Mouse (Mus musculus) embryonic facial prominence, embryonic 15.5 days (tissue): ENCODE results near the gene Kank2. TPM values are rescaled to one million over a fixed set of nuclear protein-coding genes. Genes with fewer than 3 reads are reported as not detected.
"Not testable (repeated sequence)": the region's sequence is repeated elsewhere in the genome, so short reads cannot be mapped to it uniquely, and the experiment has no call there.

ENCODE experiments used
- ATAC-seq: fragments of 200-750 bp; cut with Nextera tagmentation; 2 replicates; pipeline ENCODE4 v1.8.0; 2017; ENCODE audit warnings: low read depth, moderate TSS enrichment; ENCODE audit not compliant: insufficient number of reproducible peaks, low FRiP score, low TSS enrichment
- H3K27ac ChIP-seq: fragments of 300-500 bp; sonication (generic); replicated peaks from 2 replicates; pipeline ENCODE4 v1.5.1; 2015; ENCODE audit warnings: mild to moderate bottlenecking, inconsistent platforms
- H3K27me3 ChIP-seq: fragments of 300-500 bp; sonication (generic); 2 replicates; pipeline ENCODE4 v1.6.1; 2015; ENCODE audit warnings: inconsistent platforms
- H3K36me3 ChIP-seq: fragments of 300-500 bp; sonication (generic); 2 replicates; pipeline ENCODE4 v1.6.1; 2015; ENCODE audit warnings: mild to moderate bottlenecking, inconsistent platforms
- H3K4me1 ChIP-seq: fragments of 300-500 bp; sonication (generic); 2 replicates; pipeline ENCODE4 v1.6.1; 2015; ENCODE audit warnings: inconsistent platforms
- H3K4me2 ChIP-seq: fragments of 300-500 bp; sonication (generic); replicated peaks from 2 replicates; pipeline ENCODE4 v1.6.1; 2015; ENCODE audit warnings: mild to moderate bottlenecking, inconsistent platforms
- H3K4me3 ChIP-seq: fragments of 300-500 bp; sonication (generic); replicated peaks from 2 replicates; pipeline ENCODE4 v1.5.1; 2015; ENCODE audit warnings: mild to moderate bottlenecking, inconsistent platforms
- H3K9ac ChIP-seq: fragments of 300-500 bp; sonication (generic); 2 replicates; pipeline ENCODE4 v1.6.1; 2015; ENCODE audit warnings: inconsistent platforms
- H3K9me3 ChIP-seq: fragments of 300-500 bp; sonication (generic); replicated peaks from 2 replicates; pipeline ENCODE4 v1.6.1; 2016; ENCODE audit warnings: inconsistent platforms
- WGBS: fragments of 180-500 bp; shearing (Covaris S2); methylation state at CpG from one replicate; pipeline ENCODE4 v1.1.7; 2015; 5-methylcytosine and 5-hydroxymethylcytosine counted together
- polyA plus RNA-seq: library from polyadenylated mRNA; unstranded; fragments of >200 nt; fragmentation: Nextera tagmentation; extraction: Ambion mirVana; gene quantifications from 2 replicates; pipeline ENCODE4 v1.2.1, GENCODE M21; 2015

Kank2 gene
- polyA plus RNA-seq, 1 experiment from 2014 or later, result 26.2 TPM

DNA sequence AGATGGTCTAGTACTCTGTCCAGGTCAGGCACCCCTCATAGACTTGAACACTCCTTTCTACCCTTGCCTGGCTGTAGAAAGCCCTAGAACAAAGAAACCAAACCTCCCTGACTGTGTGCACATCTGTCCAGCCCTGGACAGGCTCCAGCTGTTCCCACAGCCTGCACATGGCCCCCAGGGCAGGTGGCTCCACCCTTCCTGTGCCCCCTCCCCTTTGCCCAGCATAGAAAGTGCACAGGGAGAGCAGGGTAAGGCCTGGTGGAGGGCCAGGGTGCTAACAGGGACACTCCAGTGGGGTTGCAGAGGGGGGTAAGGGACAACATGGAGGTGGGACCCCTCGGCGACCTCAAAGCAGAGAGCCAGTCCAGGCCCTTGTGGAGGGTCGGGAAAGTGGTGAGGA, 2.3 kb downstream of the Kank2 start:
- peak overlapping the region; percentile 18; the same call in 1 of the 2 replicates for H3K9ac ChIP-seq
- 32% methylated on average over 3 of the region's 3 CpGs for WGBS
- H3K36me3 ChIP-seq, result peaks cover 43% of the 10 kb centered on the region
- peak overlapping the region; percentile 73 for H3K27ac ChIP-seq
- peak overlapping the region; percentile 69 for H3K4me2 ChIP-seq
- H3K27me3 ChIP-seq, result no peaks in the 10 kb centered on the region
- ATAC-seq, result no peak
- H3K9me3 ChIP-seq, result no peaks in the 10 kb centered on the region
- H3K4me3 ChIP-seq, result peak overlapping the region; percentile 87
- H3K4me1 ChIP-seq, result peaks cover 61% of the 10 kb centered on the region

DNA sequence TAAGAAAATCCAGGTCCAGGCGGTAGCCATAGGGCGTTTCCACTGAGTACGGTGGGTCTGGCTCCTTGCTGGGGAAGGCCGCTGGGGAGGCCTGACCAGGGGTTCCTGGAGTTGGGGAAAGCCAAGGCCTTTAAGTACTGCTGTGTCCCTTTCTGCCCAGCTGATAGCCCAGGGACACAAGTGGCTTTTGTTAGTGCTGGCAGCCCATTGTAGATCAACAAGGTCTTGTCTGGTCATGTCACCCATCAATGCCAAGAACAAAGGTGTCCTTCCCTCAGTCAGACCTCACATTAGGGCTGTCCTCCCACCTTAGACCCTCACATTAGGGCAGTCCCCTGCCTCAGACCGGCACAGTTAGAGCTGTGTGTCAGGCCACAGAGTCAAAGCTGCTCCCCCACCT, 3.0 kb downstream of the Kank2 start:
- Histone ChIP-seq H3K27me3 (no peaks in the 10 kb centered on the region), H3K36me3 (peaks cover 38% of the 10 kb centered on the region), H3K9me3 (no peaks in the 10 kb centered on the region), H3K4me2 (peak overlapping the region; percentile 69), H3K27ac (no peak overlapping the region), H3K4me1 (peaks cover 61% of the 10 kb centered on the region), H3K4me3 (peak overlapping the region; percentile 87), H3K9ac (no peak overlapping the region)
- ATAC-seq, result no peak
- 72% methylated on average over 5 of the region's 5 CpGs for WGBS

DNA sequence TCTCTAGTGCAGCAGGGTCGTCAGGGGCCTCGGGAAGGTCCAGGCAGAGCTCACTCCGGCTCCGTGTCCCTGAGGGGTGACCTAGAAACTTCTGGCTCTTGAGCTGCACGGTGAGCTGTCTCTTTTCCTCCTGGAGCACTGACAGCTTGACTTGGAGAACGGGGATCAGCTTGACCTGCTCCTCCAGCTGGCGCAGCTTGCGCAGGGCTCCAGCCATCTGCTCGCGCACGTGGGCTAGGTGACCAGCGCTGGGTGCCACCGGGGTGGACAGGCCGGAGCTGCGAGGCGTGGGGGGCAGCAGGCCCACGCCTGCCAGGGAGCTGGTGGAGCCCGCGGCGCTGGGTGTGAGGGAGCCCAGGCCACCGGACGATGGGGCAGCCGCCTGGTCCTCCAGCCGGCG, 3.6 kb downstream of the Kank2 start:
- Histone ChIP-seq H3K9ac (no peak overlapping the region), H3K27ac (no peak overlapping the region), H3K4me2 (no peak overlapping the region), H3K9me3 (no peaks in the 10 kb centered on the region), H3K4me1 (peaks cover 61% of the 10 kb centered on the region), H3K36me3 (peaks cover 42% of the 10 kb centered on the region), H3K27me3 (no peaks in the 10 kb centered on the region), H3K4me3 (no peak overlapping the region)
- 94% methylated on average over 25 of the region's 25 CpGs for WGBS
- no peak for ATAC-seq

DNA sequence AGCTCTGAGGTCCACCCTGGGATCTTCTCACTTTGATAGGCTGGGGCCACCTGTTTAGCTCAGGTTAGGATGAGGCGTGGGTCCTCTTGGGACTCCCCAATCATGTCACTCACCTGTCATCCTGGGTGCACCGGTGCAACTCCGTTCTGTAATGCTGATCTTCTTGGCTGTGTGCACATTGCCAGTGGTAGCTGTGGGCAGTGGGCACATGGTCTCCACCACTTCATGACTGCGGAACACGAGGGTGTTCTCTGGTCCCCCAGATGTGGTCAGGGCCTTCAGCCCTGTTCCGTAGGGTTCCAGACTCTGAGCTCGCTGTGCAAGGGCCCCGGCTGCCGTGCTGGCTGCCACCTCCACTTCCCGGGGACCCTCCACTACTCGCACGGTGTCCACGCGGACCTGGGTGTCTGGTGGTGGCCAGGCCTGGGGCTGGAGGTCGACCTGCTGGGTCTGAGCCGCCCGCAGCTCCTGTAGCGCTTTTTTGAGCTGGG, 4.2 kb downstream of the Kank2 start:
- Histone ChIP-seq H3K4me2 (no peak overlapping the region), H3K4me1 (peaks cover 61% of the 10 kb centered on the region), H3K9me3 (no peaks in the 10 kb centered on the region), H3K9ac (no peak overlapping the region), H3K4me3 (no peak overlapping the region), H3K27me3 (no peaks in the 10 kb centered on the region), H3K27ac (no peak overlapping the region), H3K36me3 (peaks cover 47% of the 10 kb centered on the region)
- 95% methylated on average over 18 of the region's 18 CpGs for WGBS
- no peak for ATAC-seq

DNA sequence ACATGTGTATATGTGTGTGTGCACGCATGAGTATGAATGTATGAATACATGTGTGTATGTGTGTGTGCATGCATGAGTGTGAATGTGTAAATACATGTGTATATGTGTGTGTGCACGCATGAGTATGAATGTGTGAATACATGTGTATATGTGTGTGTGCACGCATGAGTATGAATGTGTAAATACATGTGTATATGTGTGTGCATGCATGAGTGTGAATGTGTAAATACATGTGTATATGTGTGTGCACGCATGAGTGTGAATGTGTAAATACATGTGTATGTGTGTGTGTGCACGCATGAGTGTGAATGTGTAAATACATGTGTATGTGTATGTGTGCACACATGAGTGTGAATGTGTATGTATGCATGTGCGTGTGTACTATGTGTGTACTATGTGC, 5.0 kb downstream of the Kank2 start:
- not testable (repeated sequence) for H3K9ac ChIP-seq, ATAC-seq, H3K27ac ChIP-seq, H3K9me3 ChIP-seq, H3K27me3 ChIP-seq, H3K4me2 ChIP-seq, H3K4me3 ChIP-seq
- peaks cover 55% of the 10 kb centered on the region for H3K36me3 ChIP-seq
- peaks cover 57% of the 10 kb centered on the region for H3K4me1 ChIP-seq
- 94% methylated on average over 6 of the region's 6 CpGs for WGBS

DNA sequence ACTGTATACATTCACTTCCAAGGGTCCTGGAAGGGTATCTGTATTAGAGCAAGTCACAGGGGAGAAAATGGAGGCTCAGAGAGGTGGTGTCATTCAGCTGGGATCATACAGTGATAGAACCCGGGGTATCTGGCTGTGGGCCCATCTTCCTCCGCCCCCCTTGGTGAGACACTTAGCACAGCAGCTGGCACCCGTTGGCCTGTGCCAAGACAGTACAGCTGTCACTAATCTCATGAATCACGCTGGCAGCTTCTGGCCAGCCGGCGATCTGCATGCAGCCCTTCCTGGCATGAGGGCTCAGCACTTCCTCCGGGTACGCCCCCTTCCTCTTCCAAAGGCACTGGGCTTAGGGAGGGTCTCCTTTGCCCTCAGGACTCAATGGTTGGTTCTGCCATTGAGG, 5.9 kb downstream of the Kank2 start:
- 27% methylated on average over 8 of the region's 8 CpGs for WGBS
- Histone ChIP-seq H3K36me3 (peaks cover 59% of the 10 kb centered on the region), H3K4me3 (peak overlapping the region; percentile 10), H3K9ac (no peak overlapping the region), H3K27me3 (no peaks in the 10 kb centered on the region), H3K4me1 (peaks cover 65% of the 10 kb centered on the region), H3K27ac (peak overlapping the region; percentile 48; the same call in 1 of the 2 replicates), H3K4me2 (peak overlapping the region; percentile 33), H3K9me3 (no peaks in the 10 kb centered on the region)
- peak; percentile 69; the same call in 1 of the 2 replicates for ATAC-seq

DNA sequence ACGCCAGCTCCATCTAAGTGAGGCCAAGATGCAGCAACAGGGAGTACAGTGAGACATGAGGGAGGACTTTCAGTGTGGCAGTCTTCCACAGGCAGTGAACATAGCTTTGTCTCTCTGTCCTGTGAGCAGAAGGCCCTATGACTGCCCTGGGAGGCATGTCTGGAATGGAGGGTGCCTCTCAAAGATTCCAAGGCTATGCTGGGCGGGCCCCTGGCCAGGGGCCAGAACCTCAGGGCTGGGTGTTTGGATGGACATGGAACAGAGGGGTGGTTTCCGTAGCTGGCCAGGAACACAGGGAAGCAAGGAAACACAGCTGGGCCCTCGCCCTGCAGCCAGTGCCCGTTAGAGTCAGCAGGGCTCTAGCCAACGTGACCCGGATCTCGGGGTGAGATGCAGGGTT, 6.7 kb downstream of the Kank2 start:
- Histone ChIP-seq H3K4me2 (0 out of 2 replicates have a peak overlapping the region, but pooled peaks have one; percentile 4), H3K27ac (peak overlapping the region; percentile 48; the same call in 1 of the 2 replicates), H3K36me3 (peaks cover 62% of the 10 kb centered on the region), H3K4me1 (peaks cover 65% of the 10 kb centered on the region), H3K9ac (no peak overlapping the region), H3K9me3 (no peaks in the 10 kb centered on the region), H3K27me3 (no peaks in the 10 kb centered on the region), H3K4me3 (no peak overlapping the region)
- 66% methylated on average over 8 of the region's 8 CpGs for WGBS
- no peak for ATAC-seq

DNA sequence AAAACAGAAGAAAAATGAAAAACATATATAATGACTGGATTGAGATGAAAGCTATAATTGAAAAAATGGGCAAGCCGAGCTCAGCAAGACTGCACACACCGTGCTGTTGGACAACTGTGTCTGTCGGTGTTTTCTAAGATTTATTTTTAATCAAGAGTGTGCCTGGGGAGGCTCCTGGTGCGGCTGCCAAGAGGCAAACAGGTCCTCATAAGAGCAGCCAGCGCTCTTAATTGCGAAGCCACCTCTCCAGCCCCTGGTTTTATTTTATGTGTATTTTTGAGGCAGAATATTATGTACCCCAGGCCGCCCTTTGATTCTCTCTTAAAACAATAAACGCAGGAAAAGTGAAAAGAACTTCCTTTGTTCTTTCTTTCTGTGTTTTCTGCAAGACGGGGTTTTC, 10.3 kb downstream of the Kank2 start:
- ATAC-seq, result no peak
- H3K9me3 ChIP-seq, result no peaks in the 10 kb centered on the region
- peak overlapping the region; percentile 55 for H3K27ac ChIP-seq
- H3K4me2 ChIP-seq, result no peak overlapping the region
- H3K4me3 ChIP-seq, result no peak overlapping the region
- WGBS, result 59% methylated on average over 9 of the region's 9 CpGs
- H3K9ac ChIP-seq, result no peak overlapping the region
- H3K36me3 ChIP-seq, result peaks cover 68% of the 10 kb centered on the region
- peaks cover 37% of the 10 kb centered on the region for H3K4me1 ChIP-seq
- H3K27me3 ChIP-seq, result no peaks in the 10 kb centered on the region

DNA sequence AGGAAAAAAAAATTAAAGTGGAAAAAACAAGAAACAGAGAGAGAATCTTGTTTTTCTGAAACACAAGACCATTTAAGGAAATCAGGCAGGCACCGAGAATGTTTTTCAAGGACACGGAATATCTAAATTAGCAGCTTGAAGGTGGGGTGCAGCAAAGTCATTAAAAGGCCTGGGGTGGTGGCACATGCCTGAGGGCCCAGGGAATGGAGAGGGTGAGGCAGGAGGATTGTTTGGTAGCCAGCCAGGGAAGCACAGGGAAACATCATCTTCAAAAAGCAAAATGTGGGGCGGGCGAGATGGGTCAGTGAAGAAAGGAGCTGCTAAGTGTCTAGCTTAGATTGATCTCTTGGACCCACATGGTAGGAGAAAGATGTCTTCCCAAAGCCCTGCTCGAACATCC, 10.9 kb downstream of the Kank2 start:
- no peak for ATAC-seq
- WGBS, result 61% methylated on average over 5 of the region's 5 CpGs
- no peaks in the 10 kb centered on the region for H3K27me3 ChIP-seq
- H3K4me2 ChIP-seq, result no peak overlapping the region
- no peak overlapping the region for H3K9ac ChIP-seq
- H3K4me3 ChIP-seq, result no peak overlapping the region
- peaks cover 67% of the 10 kb centered on the region for H3K36me3 ChIP-seq
- H3K4me1 ChIP-seq, result peaks cover 32% of the 10 kb centered on the region
- no peaks in the 10 kb centered on the region for H3K9me3 ChIP-seq
- peak overlapping the region; percentile 55; the same call in 1 of the 2 replicates for H3K27ac ChIP-seq

DNA sequence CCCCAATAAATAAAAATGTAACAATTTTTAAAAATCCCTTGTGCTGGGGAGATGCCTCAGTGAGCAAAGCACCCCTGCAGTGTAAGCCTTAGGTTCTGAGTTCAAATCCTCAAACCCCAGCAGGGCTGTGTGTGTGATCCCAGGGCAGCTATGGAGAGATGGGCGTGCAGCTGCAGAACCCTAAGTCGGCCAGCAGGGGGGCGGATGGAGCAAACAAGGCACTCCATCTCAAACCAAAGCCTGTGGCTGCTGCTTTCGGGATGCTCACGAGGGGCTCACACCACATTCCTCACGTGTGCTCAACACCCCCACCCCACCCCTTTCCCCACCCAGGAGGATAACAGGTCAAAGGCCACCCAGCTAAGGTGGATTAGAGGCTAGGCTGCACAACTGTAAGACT, 11.6 kb downstream of the Kank2 start:
- H3K36me3 ChIP-seq, result peaks cover 71% of the 10 kb centered on the region
- 0 out of 2 replicates have a peak, but pooled peaks have one; percentile 48 for ATAC-seq
- no peak overlapping the region for H3K9ac ChIP-seq
- no peaks in the 10 kb centered on the region for H3K9me3 ChIP-seq
- no peak overlapping the region for H3K4me3 ChIP-seq
- H3K4me1 ChIP-seq, result peaks cover 27% of the 10 kb centered on the region
- no peak overlapping the region for H3K4me2 ChIP-seq
- 17% methylated on average over 6 of the region's 6 CpGs for WGBS
- 0 out of 2 replicates have a peak overlapping the region, but pooled peaks have one; percentile 55 for H3K27ac ChIP-seq
- no peaks in the 10 kb centered on the region for H3K27me3 ChIP-seq

DNA sequence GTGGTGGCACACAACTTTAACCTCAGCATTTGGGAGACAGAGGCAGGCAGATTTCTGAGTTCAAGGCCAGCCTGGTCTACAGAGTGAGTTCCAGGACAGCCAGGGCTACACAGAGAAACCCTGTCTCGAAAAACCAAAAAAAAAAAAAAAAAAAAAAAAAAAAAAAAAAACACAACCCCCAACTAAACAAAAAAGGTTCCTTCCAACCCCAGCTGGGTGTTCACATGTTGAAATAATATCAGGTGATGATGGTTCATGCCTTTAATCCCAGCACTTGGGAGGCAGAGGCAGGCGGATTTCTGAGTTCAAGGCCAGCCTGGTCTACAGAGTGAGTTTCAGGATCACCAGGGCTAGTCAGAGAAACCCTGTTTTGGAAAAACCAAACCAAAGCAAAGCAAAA, 12.2 kb downstream of the Kank2 start:
- 91% methylated on average over 2 of the region's 2 CpGs for WGBS
- not testable (repeated sequence) for H3K27ac ChIP-seq, H3K4me2 ChIP-seq, H3K27me3 ChIP-seq, ATAC-seq, H3K9me3 ChIP-seq, H3K4me3 ChIP-seq, H3K9ac ChIP-seq
- Histone ChIP-seq H3K4me1 (peaks cover 22% of the 10 kb centered on the region), H3K36me3 (peaks cover 72% of the 10 kb centered on the region)
